ENCODE assay signal across 8 mouse cellular contexts in the genomic region with DNA sequence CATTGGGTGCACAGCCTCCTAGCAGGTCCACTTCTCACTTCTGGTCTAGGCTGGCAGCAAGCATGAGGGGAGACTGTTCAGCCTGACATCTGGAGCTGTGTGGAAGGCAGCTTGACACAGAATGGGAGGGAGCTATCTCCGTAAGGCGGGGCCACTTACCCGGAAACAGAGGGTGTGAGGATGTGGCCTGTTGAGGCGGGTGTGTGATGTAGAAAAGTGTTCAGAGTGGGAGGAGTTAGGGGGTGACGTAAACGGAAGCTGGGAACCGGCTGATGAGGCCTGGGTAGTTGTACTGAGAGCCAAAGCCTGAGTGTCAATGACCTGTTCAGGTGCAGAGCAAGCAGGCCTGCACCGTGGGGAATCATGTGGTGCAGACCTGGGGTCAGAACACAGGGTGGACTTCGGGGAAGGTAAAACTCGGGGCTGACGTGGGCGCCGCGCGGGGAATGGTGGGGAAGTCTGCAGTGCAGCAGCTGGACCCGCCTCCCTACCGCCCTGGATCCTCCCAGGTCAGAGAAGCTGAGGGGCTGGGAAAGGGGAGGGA. TPM values are rescaled to one million over a fixed set of nuclear protein-coding genes. Genes with fewer than 3 reads are reported as not detected.
DNase-seq lines count a peak whose midpoint lies in the region; ATAC-seq and TF ChIP-seq lines count a peak whose summit lies in the region.
"Not testable (repeated sequence)": the region's sequence is repeated elsewhere in the genome, so short reads cannot be mapped to it uniquely, and the experiment has no call there.

A gene (plus strand): TSS at position 261 of the 544 bp plus-strand sequence.

- not testable (repeated sequence) for H3K4me1 ChIP-seq in hindbrain, embryonic 10.5 days (replicated peaks); lung, postnatal 0 days (ENCODE audit: insufficient read depth, low read depth, low read length)

- 1% methylated on average over 17 of the region's 17 CpGs for WGBS in hindbrain, embryonic 10.5 days
- under 1% methylated on average over 17 of the region's 17 CpGs for WGBS in lung, postnatal 0 days

- peak within 1 kb of the TSS; percentile 41 for H3K4me2 ChIP-seq in lung, postnatal 0 days (replicated peaks; ENCODE audit: low read depth, low read length)

- DNase-seq in MN1 (ENCODE audit: low spot score): peak; percentile 91
- peak; percentile 68 for DNase-seq in cerebellum, adult 9-10 months
- DNase-seq in hindbrain, embryonic 10.5 days (ENCODE audit: low spot score): peak; percentile 84
- DNase-seq in layer of hippocampus, adult 9-11 months: peak; percentile 88
- DNase-seq in lung, postnatal 0 days (ENCODE audit: low spot score): peak; percentile 96
- DNase-seq in ovary, postnatal 14 days (ENCODE audit: low spot score): peak; percentile 58
- DNase-seq in thymus, postnatal 14 days: peak; percentile 90

- not testable (repeated sequence) for H3K27me3 ChIP-seq in hindbrain, embryonic 10.5 days (ENCODE audit: insufficient read depth, poor library complexity, severe bottlenecking); lung, postnatal 0 days (replicated peaks; ENCODE audit: insufficient read depth, low read length)

- H3K9me3 ChIP-seq in hindbrain, embryonic 10.5 days; lung, postnatal 0 days (ENCODE audit: low read length): not testable (repeated sequence)

- not testable (repeated sequence) for H3K36me3 ChIP-seq in hindbrain, embryonic 10.5 days; lung, postnatal 0 days (ENCODE audit: insufficient read depth, low read length)

- TF ChIP-seq CTCF in lung, postnatal 0 days (IDR thresholded peaks at IDR 0.05): not testable (repeated sequence)

- H3K9ac ChIP-seq in lung, postnatal 0 days (replicated peaks; ENCODE audit: low read depth): not testable (repeated sequence)

- H3K4me3 ChIP-seq in hindbrain, embryonic 10.5 days: peak within 1 kb of the TSS; percentile 54
- peak within 1 kb of the TSS; percentile 39 for H3K4me3 ChIP-seq in lung, postnatal 0 days (ENCODE audit: low read depth, low read length)

- TF ChIP-seq EP300 in lung, postnatal 0 days (IDR thresholded peaks at IDR 0.05): not testable (repeated sequence)

- ATAC-seq in frontal cortex, adult (ENCODE audit: low TSS enrichment): peak; percentile 95
- peak; percentile 99 for ATAC-seq in lung, postnatal 0 days

- H3K27ac ChIP-seq in hindbrain, embryonic 10.5 days: peak within 1 kb of the TSS; percentile 79
- H3K27ac ChIP-seq in lung, postnatal 0 days (ENCODE audit: low read length): peak within 1 kb of the TSS; percentile 71

RNA-seq across cellular contexts. Expression of the gene that starts here (rescaled TPM):
- 5.4 and 5.7 TPM in 2 replicates for polyA plus RNA-seq in hindbrain, embryonic 10.5 days (2016; fragmentation: Nextera tagmentation; extraction: Ambion mirVana)
- polyA plus RNA-seq in lung, postnatal 0 days (2015; fragmentation: Nextera tagmentation; extraction: Ambion mirVana): 1.8 and 2.1 TPM in 2 replicates

Comparison
In these comparisons a context has a peak if more than half of its experiments do, and no peak if none do; other contexts are left out.
1. Peak in every context shown above with its lines: DNase-seq, ATAC-seq, H3K4me3 ChIP-seq and H3K27ac ChIP-seq.